Comparison of ENCODE assay signal across 25 mouse cellular contexts in the genomic region with DNA sequence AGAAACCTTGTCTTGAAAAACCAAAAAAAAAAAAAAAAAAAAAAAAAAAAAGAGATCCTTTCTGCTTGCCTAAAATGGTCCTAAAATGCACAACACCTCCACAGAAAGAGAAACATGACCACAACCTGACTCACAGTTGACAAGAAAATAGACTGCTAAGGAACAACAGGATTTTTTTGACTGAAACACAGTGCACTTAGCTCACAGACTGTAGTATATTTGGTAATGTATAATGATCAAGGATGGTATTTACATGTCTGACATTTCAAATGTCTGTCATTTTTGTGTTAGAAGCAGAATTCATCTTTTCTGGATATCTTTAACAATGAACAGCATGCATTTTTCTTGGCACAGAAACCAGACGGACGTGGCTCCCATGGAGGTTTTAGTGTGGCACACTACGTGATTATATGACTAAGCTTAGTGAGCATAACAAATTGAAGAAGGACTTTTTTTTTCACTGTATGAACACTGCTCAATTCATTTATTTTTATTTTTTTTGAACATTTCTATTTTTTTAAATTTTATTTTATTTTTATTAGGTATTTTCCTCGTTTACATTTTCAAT.
DNase-seq lines count a peak whose midpoint lies in the region; ATAC-seq and TF ChIP-seq lines count a peak whose summit lies in the region.
"Had no signal": no experiment of that assay in that cellular context is flagged by ENCODE, and none has a peak within 500 bp of the region (broad histone marks: within the 10 kb centered on the region; RNA-seq: fewer than 3 reads in every experiment).

No protein-coding gene starts in this region.

- H3K27me3 ChIP-seq in forebrain, embryonic 14.5 days (replicated peaks; ENCODE audit: control insufficient read depth, insufficient read depth, low read length): no peaks in the 10 kb centered on the region
- H3K27me3 ChIP-seq in forebrain, embryonic 10.5 days (ENCODE audit: poor library complexity, severe bottlenecking): no peaks in the 10 kb centered on the region
- no peaks in the 10 kb centered on the region for H3K27me3 ChIP-seq in forebrain, postnatal 0 days (ENCODE audit: insufficient read depth, low read length)
- H3K27me3 ChIP-seq in forebrain, embryonic 11.5 days (ENCODE audit: control insufficient read depth, insufficient read depth, low read length): no peaks in the 10 kb centered on the region
- no peaks in the 10 kb centered on the region for H3K27me3 ChIP-seq in liver, embryonic 11.5 days (replicated peaks; ENCODE audit: control insufficient read depth, insufficient read depth, low read length)
- no peaks in the 10 kb centered on the region for H3K27me3 ChIP-seq in kidney, embryonic 15.5 days
- H3K27me3 ChIP-seq: embryonic facial prominence, embryonic 12.5 days; hindbrain, embryonic 13.5 days; intestine, embryonic 15.5 days had no signal

- no peak overlapping the region for H3K27ac ChIP-seq in forebrain, embryonic 14.5 days (ENCODE audit: low read depth, low read length)
- H3K27ac ChIP-seq in forebrain, embryonic 10.5 days: no peak overlapping the region
- H3K27ac ChIP-seq in forebrain, postnatal 0 days (ENCODE audit: low read depth, low read length): no peak overlapping the region
- no peak overlapping the region for H3K27ac ChIP-seq in forebrain, embryonic 11.5 days (ENCODE audit: low read depth, low read length)
- H3K27ac ChIP-seq in liver, embryonic 11.5 days (ENCODE audit: low read depth, low read length): no peak overlapping the region
- H3K27ac ChIP-seq in kidney, embryonic 15.5 days: no peak overlapping the region
- H3K27ac ChIP-seq: embryonic facial prominence, embryonic 12.5 days; gastrocnemius, adult 2 months; hindbrain, embryonic 13.5 days; intestine, embryonic 15.5 days had no signal

- DNase-seq in forebrain, embryonic 14.5 days (ENCODE audit: low spot score): peak; percentile 31
- DNase-seq in forebrain, embryonic 10.5 days (ENCODE audit: extremely low spot score, low spot score): no peak
- DNase-seq in forebrain, postnatal 0 days: peak; percentile 60
- no peak for DNase-seq in forebrain, embryonic 11.5 days (ENCODE audit: low spot score)
- peak; percentile 35 for DNase-seq in brain, embryonic 14.5 days (ENCODE audit: low read depth)
- DNase-seq in liver, embryonic 11.5 days (ENCODE audit: low spot score): no peak
- DNase-seq: adrenal gland, postnatal 10 days; adrenal gland, postnatal 36 days; B cell, adult 2 months; cerebellum, adult 18-20 months; cerebellum, adult 9-10 months; cerebellum, postnatal 14 days; gastrocnemius, adult 2 months; gastrocnemius, postnatal 14 days; kidney, adult 11 months; kidney, adult 8-10 months had no signal

- no peak overlapping the region for H3K9ac ChIP-seq in forebrain, embryonic 14.5 days (ENCODE audit: low read length)
- no peak overlapping the region for H3K9ac ChIP-seq in forebrain, postnatal 0 days
- H3K9ac ChIP-seq in forebrain, embryonic 11.5 days (ENCODE audit: low read length): no peak overlapping the region
- H3K9ac ChIP-seq in liver, embryonic 11.5 days (ENCODE audit: low read depth, low read length): no peak overlapping the region
- no peak overlapping the region for H3K9ac ChIP-seq in kidney, embryonic 15.5 days
- H3K9ac ChIP-seq: embryonic facial prominence, embryonic 12.5 days; hindbrain, embryonic 13.5 days; intestine, embryonic 15.5 days had no signal

- 77% methylated on average over 4 of the region's 4 CpGs for WGBS in forebrain, embryonic 14.5 days
- 86% methylated on average over 4 of the region's 4 CpGs for WGBS in forebrain, embryonic 10.5 days
- WGBS in forebrain, postnatal 0 days: 54% methylated on average over 4 of the region's 4 CpGs
- 92% methylated on average over 4 of the region's 4 CpGs for WGBS in forebrain, embryonic 11.5 days
- 77% methylated on average over 4 of the region's 4 CpGs for WGBS in liver, embryonic 11.5 days
- 91% methylated on average over 4 of the region's 4 CpGs for WGBS in kidney, embryonic 15.5 days

- no peaks in the 10 kb centered on the region for H3K36me3 ChIP-seq in forebrain, embryonic 14.5 days (ENCODE audit: control insufficient read depth, insufficient read depth, low read length)
- no peaks in the 10 kb centered on the region for H3K36me3 ChIP-seq in forebrain, embryonic 10.5 days (replicated peaks)
- no peaks in the 10 kb centered on the region for H3K36me3 ChIP-seq in forebrain, postnatal 0 days (ENCODE audit: insufficient read depth)
- H3K36me3 ChIP-seq in forebrain, embryonic 11.5 days (ENCODE audit: control insufficient read depth, insufficient read depth, low read length): no peaks in the 10 kb centered on the region
- no peaks in the 10 kb centered on the region for H3K36me3 ChIP-seq in liver, embryonic 11.5 days (ENCODE audit: control insufficient read depth, insufficient read depth, low read length)
- H3K36me3 ChIP-seq in kidney, embryonic 15.5 days: no peaks in the 10 kb centered on the region
- H3K36me3 ChIP-seq: embryonic facial prominence, embryonic 12.5 days; G1E; hindbrain, embryonic 13.5 days; intestine, embryonic 15.5 days had no signal

- H3K9me3 ChIP-seq in forebrain, embryonic 14.5 days (replicated peaks; ENCODE audit: control insufficient read depth, low read length): no peaks in the 10 kb centered on the region
- no peaks in the 10 kb centered on the region for H3K9me3 ChIP-seq in forebrain, embryonic 10.5 days
- H3K9me3 ChIP-seq in forebrain, postnatal 0 days (ENCODE audit: low read length): no peaks in the 10 kb centered on the region
- no peaks in the 10 kb centered on the region for H3K9me3 ChIP-seq in forebrain, embryonic 11.5 days (ENCODE audit: control insufficient read depth, low read length)
- H3K9me3 ChIP-seq in liver, embryonic 11.5 days (ENCODE audit: control insufficient read depth, low read length): no peaks in the 10 kb centered on the region
- H3K9me3 ChIP-seq in kidney, embryonic 15.5 days (replicated peaks): no peaks in the 10 kb centered on the region
- H3K9me3 ChIP-seq: embryonic facial prominence, embryonic 12.5 days; hindbrain, embryonic 13.5 days; intestine, embryonic 15.5 days had no signal

- H3K4me2 ChIP-seq in forebrain, embryonic 14.5 days (ENCODE audit: low read length): no peak overlapping the region
- H3K4me2 ChIP-seq in forebrain, postnatal 0 days (ENCODE audit: low read depth): no peak overlapping the region
- H3K4me2 ChIP-seq in forebrain, embryonic 11.5 days (ENCODE audit: low read depth, low read length, severe bottlenecking): no peak overlapping the region
- no peak overlapping the region for H3K4me2 ChIP-seq in liver, embryonic 11.5 days
- no peak overlapping the region for H3K4me2 ChIP-seq in kidney, embryonic 15.5 days
- H3K4me2 ChIP-seq: embryonic facial prominence, embryonic 12.5 days; heart, embryonic 11.5 days; hindbrain, embryonic 13.5 days; intestine, embryonic 15.5 days had no signal

- TF ChIP-seq CTCF in forebrain, postnatal 0 days (IDR thresholded peaks at IDR 0.05; ENCODE audit: low read depth): no peak
- no peak for TF ChIP-seq CTCF in brain, embryonic 14.5 days (IDR thresholded peaks at IDR 0.05; ENCODE audit: borderline replicate concordance, extremely low read depth, insufficient read depth, insufficient read length)

- no peak for ATAC-seq in forebrain, embryonic 14.5 days
- peak; percentile 75 for ATAC-seq in forebrain, postnatal 0 days
- ATAC-seq in forebrain, embryonic 11.5 days (replicated peaks; ENCODE audit: low FRiP score): no peak
- no peak for ATAC-seq in liver, embryonic 11.5 days (replicated peaks; ENCODE audit: low FRiP score)
- no peak for ATAC-seq in kidney, embryonic 15.5 days (replicated peaks; ENCODE audit: low FRiP score)
- ATAC-seq: hindbrain, embryonic 16.5 days; intestine, embryonic 15.5 days; Patski had no signal

- H3K4me1 ChIP-seq in forebrain, embryonic 14.5 days (ENCODE audit: control insufficient read depth, insufficient read depth, low read length): no peaks in the 10 kb centered on the region
- H3K4me1 ChIP-seq in forebrain, embryonic 10.5 days: no peaks in the 10 kb centered on the region
- no peaks in the 10 kb centered on the region for H3K4me1 ChIP-seq in forebrain, postnatal 0 days (ENCODE audit: insufficient read depth)
- H3K4me1 ChIP-seq in forebrain, embryonic 11.5 days (replicated peaks; ENCODE audit: control insufficient read depth, insufficient read depth, low read length): no peaks in the 10 kb centered on the region; the same call in 1 of the 2 replicates
- no peaks in the 10 kb centered on the region for H3K4me1 ChIP-seq in liver, embryonic 11.5 days (replicated peaks; ENCODE audit: control insufficient read depth, insufficient read depth, low read length)
- no peaks in the 10 kb centered on the region for H3K4me1 ChIP-seq in kidney, embryonic 15.5 days
- H3K4me1 ChIP-seq: embryonic facial prominence, embryonic 12.5 days; intestine, embryonic 15.5 days had no signal

- H3K4me3 ChIP-seq in forebrain, embryonic 14.5 days (ENCODE audit: low read depth, low read length): no peak overlapping the region
- no peak overlapping the region for H3K4me3 ChIP-seq in forebrain, embryonic 10.5 days
- no peak overlapping the region for H3K4me3 ChIP-seq in forebrain, postnatal 0 days (ENCODE audit: low read depth, low read length)
- H3K4me3 ChIP-seq in forebrain, embryonic 11.5 days (ENCODE audit: low read depth, low read length): no peak overlapping the region
- no peak overlapping the region for H3K4me3 ChIP-seq in liver, embryonic 11.5 days (ENCODE audit: low read depth, low read length)
- no peak overlapping the region for H3K4me3 ChIP-seq in kidney, embryonic 15.5 days (replicated peaks)
- H3K4me3 ChIP-seq: embryonic facial prominence, embryonic 12.5 days; erythroblast, embryonic 14.5 days; gastrocnemius, adult 2 months; hindbrain, embryonic 13.5 days; intestine, embryonic 15.5 days had no signal

- TF ChIP-seq POLR2A in brain, embryonic 14.5 days (IDR thresholded peaks at IDR 0.05; ENCODE audit: borderline replicate concordance, extremely low read depth, insufficient read depth, insufficient read length, poor library complexity, severe bottlenecking): no peak

Comparison
In these comparisons a context has a peak if more than half of its experiments do, and no peak if none do; other contexts are left out.
1. DNase-seq: peak in forebrain, embryonic 14.5 days (single experiment), forebrain, postnatal 0 days (single experiment) and brain, embryonic 14.5 days (single experiment); none in forebrain, embryonic 10.5 days (single experiment), forebrain, embryonic 11.5 days (single experiment) and liver, embryonic 11.5 days (single experiment).